Mouse (Mus musculus): ENCODE data around the gene Prr19.

GRCm38 (mm10) chr7:25313325-25313724 lies 12.1 kb downstream of the Prr19 start:
- TF ChIP-seq POLR2A (IDR thresholded peaks at IDR 0.05; ENCODE audit: borderline replicate concordance, insufficient read depth, low read length) (no peak), CTCF (IDR thresholded peaks at IDR 0.05; ENCODE audit: borderline replicate concordance, insufficient read depth, low read depth, low read length) (no peak)

Data from cerebellum, adult 2 months (tissue).